Mouse (Mus musculus) erythroblast, embryonic 14.5 days (primary cell): ENCODE measurements around the gene Dlec1.

Source experiments
- GATA1 ChIP-seq: IDR thresholded peaks from 2 replicates; pipeline ENCODE4 v1.6.1; 2012; ENCODE audit warnings: low read length, inconsistent platforms, mixed read lengths
- TAL1 ChIP-seq: IDR thresholded peaks from 3 replicates; pipeline ENCODE4 v1.6.1; 2012; ENCODE audit warnings: low read length, inconsistent platforms, mixed read lengths

DNA sequence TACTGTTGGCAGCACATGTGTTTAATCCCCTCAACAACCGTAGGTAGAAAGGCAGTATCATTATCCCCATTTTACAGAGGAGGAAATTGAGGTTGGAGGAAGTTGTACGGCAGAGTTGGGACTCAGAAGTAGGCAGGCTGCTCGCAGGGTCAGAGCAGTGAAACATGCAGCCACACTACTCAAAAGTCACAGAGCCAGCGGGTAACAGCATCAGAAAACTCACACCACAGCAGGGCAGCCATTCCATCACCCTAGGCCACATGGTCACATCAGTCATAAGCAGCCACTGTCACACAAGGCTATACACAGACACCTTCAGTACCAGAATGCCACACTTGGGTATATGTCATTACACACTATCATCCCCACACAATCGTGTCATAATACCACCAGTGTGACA lies 15.0 kb upstream of the Dlec1 start:
- TF ChIP-seq GATA1 (no peak), TAL1 (no peak)
